Comparison of ENCODE assay signal across 7 mouse cellular contexts in the genomic region with DNA sequence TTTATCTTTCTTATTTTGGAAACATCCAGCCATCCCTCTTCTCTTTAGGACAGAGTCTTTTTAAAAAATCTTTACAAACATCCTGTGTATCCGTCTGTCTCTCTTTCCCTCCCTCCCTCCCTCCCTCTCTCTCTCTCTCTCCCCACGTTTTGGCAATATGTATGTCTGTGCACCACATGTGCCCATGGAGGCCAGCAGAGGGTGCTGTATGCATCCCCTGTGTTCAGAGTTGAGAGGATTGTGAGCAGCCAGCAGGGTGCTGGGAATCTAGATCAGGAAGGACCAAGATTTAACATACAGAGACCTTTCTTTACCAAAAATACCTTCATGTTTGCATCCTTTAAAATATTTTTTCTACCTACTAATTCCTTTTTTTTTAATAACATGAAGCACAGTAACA. TPM values are rescaled to one million over a fixed set of nuclear protein-coding genes. Genes with fewer than 3 reads are reported as not detected.
A peak's percentile ranks its signal among the peaks of the same experiment; 100 is the strongest.
DNase-seq lines count a peak whose midpoint lies in the region; ATAC-seq and TF ChIP-seq lines count a peak whose summit lies in the region.

No protein-coding gene starts in this region.

- peak; percentile 74 for TF ChIP-seq CTCF in kidney, postnatal 0 days (IDR thresholded peaks at IDR 0.05; ENCODE audit: low read depth)

- H3K27me3 ChIP-seq in kidney, postnatal 0 days (ENCODE audit: insufficient read depth, low read length) = no peaks in the 10 kb centered on the region

- H3K9ac ChIP-seq in kidney, postnatal 0 days (ENCODE audit: low read depth, low read length) = no peak overlapping the region

- no peak for ATAC-seq in kidney, postnatal 0 days (replicated peaks; ENCODE audit: low FRiP score, low read depth)

- no peaks in the 10 kb centered on the region; the same call in 1 of the 2 replicates for H3K36me3 ChIP-seq in kidney, postnatal 0 days (ENCODE audit: insufficient read depth, low read length)

- peak; percentile 85 for DNase-seq in CD4-positive, CD25-positive, alpha-beta regulatory T cell, adult 2 months (ENCODE audit: low read depth, low spot score)
- peak; percentile 78 for DNase-seq in MN1 (ENCODE audit: low spot score)
- peak; percentile 54 to 63 for DNase-seq in cerebellum, postnatal 36 days
- peak; percentile 26 for DNase-seq in heart, adult 8-10 months (ENCODE audit: low spot score)
- peak; percentile 72 for DNase-seq in kidney, postnatal 0 days (ENCODE audit: low spot score)
- DNase-seq in lung, postnatal 4 days = peak; percentile 54 to 65
- peak; percentile 19 for DNase-seq in spleen, adult 12 weeks (ENCODE audit: low spot score)

- H3K4me2 ChIP-seq in kidney, postnatal 0 days (ENCODE audit: low read length) = no peak overlapping the region

- 0 out of 2 replicates have a peak, but pooled peaks cover 6% of the 10 kb centered on the region for H3K4me1 ChIP-seq in kidney, postnatal 0 days (replicated peaks; ENCODE audit: insufficient read depth, low read length)

- peak overlapping the region; percentile 88; the same call in 1 of the 2 replicates for H3K4me3 ChIP-seq in kidney, postnatal 0 days (replicated peaks; ENCODE audit: low read depth, low read length)

- WGBS in kidney, postnatal 0 days = 11% methylated on average over 2 of the region's 2 CpGs

- no peaks in the 10 kb centered on the region for H3K9me3 ChIP-seq in kidney, postnatal 0 days (replicated peaks; ENCODE audit: low read length)

- H3K27ac ChIP-seq in kidney, postnatal 0 days = no peak overlapping the region

RNA-seq across cellular contexts. Expression of a gene that starts 7.5 kb away (rescaled TPM):
- 10 to 100 TPM; 71.2 to 74.2 (median 72.7) TPM for total RNA-seq in heart, adult 8-10 months (2022)
- 144 and 156 TPM in 2 replicates for polyA plus RNA-seq in kidney, postnatal 0 days (2015; fragmentation: Nextera tagmentation; extraction: Ambion mirVana)

RNA-seq across cellular contexts. Expression of a gene that starts 7.9 kb away (rescaled TPM):
- 10 to 100 TPM; 24.3 to 32.0 (median 26.8) TPM for total RNA-seq in heart, adult 8-10 months (2022)
- polyA plus RNA-seq in kidney, postnatal 0 days (2015; fragmentation: Nextera tagmentation; extraction: Ambion mirVana) = 41.1 and 42.4 TPM in 2 replicates

RNA-seq across cellular contexts. Expression of a gene that starts 37.3 kb away (rescaled TPM):
- total RNA-seq in heart, adult 8-10 months (2022) = 10 to 100 TPM; 26.7 to 46.9 (median 42.1) TPM
- 30.6 and 31.7 TPM in 2 replicates for polyA plus RNA-seq in kidney, postnatal 0 days (2015; fragmentation: Nextera tagmentation; extraction: Ambion mirVana)

RNA-seq across cellular contexts. Expression of a gene that starts 59.7 kb away (rescaled TPM):
- total RNA-seq in heart, adult 8-10 months (2022) = 1 to 10 TPM in 2 of 4 experiments, under 1 TPM in 2; 0.60 to 1.2 (median 0.89) TPM
- polyA plus RNA-seq in kidney, postnatal 0 days (2015; fragmentation: Nextera tagmentation; extraction: Ambion mirVana) = 2.9 and 3.1 TPM in 2 replicates

Comparison
In these comparisons a context has a peak if more than half of its experiments do, and no peak if none do; other contexts are left out.
1. DNase-seq: peak in every context shown above with its lines; median percentile 85 in CD4-positive, CD25-positive, alpha-beta regulatory T cell, adult 2 months; 78 in MN1; 72 in kidney, postnatal 0 days; 60 in lung, postnatal 4 days; 58 in cerebellum, postnatal 36 days; 26 in heart, adult 8-10 months; 19 in spleen, adult 12 weeks.